Comparison of ENCODE assay signal across 13 mouse cellular contexts in genomic region chr2:167633537-167633872, GRCm38 (mm10). TPM values are rescaled to one million over a fixed set of nuclear protein-coding genes. Genes with fewer than 3 reads are reported as not detected.
A peak's percentile ranks its signal among the peaks of the same experiment; 100 is the strongest.
DNase-seq lines count a peak whose midpoint lies in the region; ATAC-seq and TF ChIP-seq lines count a peak whose summit lies in the region.
"Had no signal": no experiment of that assay in that cellular context is flagged by ENCODE, and none has a peak within 500 bp of the region (broad histone marks: within the 10 kb centered on the region; RNA-seq: fewer than 3 reads in every experiment).

No protein-coding gene starts in this region.

- H3K4me2 ChIP-seq in heart, embryonic 11.5 days, result peak overlapping the region; percentile 66
- peak overlapping the region; percentile 52; the same call in 1 of the 2 replicates for H3K4me2 ChIP-seq in lung, embryonic 14.5 days
- no peak overlapping the region; the same call in 1 of the 2 replicates for H3K4me2 ChIP-seq in intestine, embryonic 16.5 days (ENCODE audit: low read depth, low read length)
- H3K4me2 ChIP-seq in midbrain, postnatal 0 days (ENCODE audit: low read depth, low read length, poor library complexity, severe bottlenecking), result no peak overlapping the region

- H3K9ac ChIP-seq in heart, embryonic 11.5 days (ENCODE audit: low read depth, low read length), result peak overlapping the region; percentile 22; the same call in 1 of the 2 replicates
- no peak overlapping the region for H3K9ac ChIP-seq in lung, embryonic 14.5 days
- H3K9ac ChIP-seq in intestine, embryonic 16.5 days (ENCODE audit: low read depth, low read length), result peak overlapping the region; percentile 24; the same call in 1 of the 2 replicates
- H3K9ac ChIP-seq in midbrain, postnatal 0 days (replicated peaks; ENCODE audit: low read length, poor library complexity, severe bottlenecking), result 0 out of 2 replicates have a peak overlapping the region, but pooled peaks have one; percentile 51

- no peaks in the 10 kb centered on the region for H3K27me3 ChIP-seq in heart, embryonic 11.5 days (ENCODE audit: control insufficient read depth, insufficient read depth, low read length)
- no peaks in the 10 kb centered on the region for H3K27me3 ChIP-seq in lung, embryonic 14.5 days (ENCODE audit: insufficient read depth, low read length)
- H3K27me3 ChIP-seq in intestine, embryonic 16.5 days (replicated peaks; ENCODE audit: control insufficient read depth, insufficient read depth, low read length), result no peaks in the 10 kb centered on the region
- no peaks in the 10 kb centered on the region for H3K27me3 ChIP-seq in midbrain, postnatal 0 days (ENCODE audit: insufficient read depth, low read length)

- H3K9me3 ChIP-seq in heart, embryonic 11.5 days (replicated peaks; ENCODE audit: control insufficient read depth, low read length), result no peaks in the 10 kb centered on the region
- no peaks in the 10 kb centered on the region for H3K9me3 ChIP-seq in lung, embryonic 14.5 days (ENCODE audit: low read depth, low read length)
- no peaks in the 10 kb centered on the region for H3K9me3 ChIP-seq in intestine, embryonic 16.5 days (ENCODE audit: control insufficient read depth, low read length)
- no peaks in the 10 kb centered on the region for H3K9me3 ChIP-seq in midbrain, postnatal 0 days (ENCODE audit: low read length)

- no peak for DNase-seq in heart, adult 8-10 months (ENCODE audit: low spot score)
- no peak for DNase-seq in lung, embryonic 14.5 days
- DNase-seq in lung, postnatal 14 days, result no peak
- DNase-seq in midbrain, postnatal 0 days (ENCODE audit: low spot score), result no peak
- no peak for DNase-seq in testis, postnatal 14 days (ENCODE audit: low spot score)
- no peak for DNase-seq in T-cell, adult 2 months (ENCODE audit: low spot score)
- DNase-seq: adrenal gland, postnatal 14 days; cerebellum, postnatal 14 days; kidney, adult 18-20 months; right cerebral cortex, adult 18-20 months; thymus, postnatal 36 days had no signal

- ATAC-seq in heart, embryonic 11.5 days (replicated peaks; ENCODE audit: insufficient number of reproducible peaks, low FRiP score, low TSS enrichment), result no peak
- ATAC-seq in lung, embryonic 14.5 days (ENCODE audit: insufficient read depth), result no peak
- no peak for ATAC-seq in intestine, embryonic 16.5 days
- no peak for ATAC-seq in midbrain, postnatal 0 days (ENCODE audit: low FRiP score)

- H3K4me3 ChIP-seq in heart, embryonic 11.5 days (ENCODE audit: low read depth, low read length), result no peak overlapping the region
- no peak overlapping the region for H3K4me3 ChIP-seq in lung, embryonic 14.5 days (ENCODE audit: low read depth, low read length)
- no peak overlapping the region for H3K4me3 ChIP-seq in intestine, embryonic 16.5 days (ENCODE audit: low read length)
- H3K4me3 ChIP-seq in midbrain, postnatal 0 days (ENCODE audit: low read depth, low read length), result no peak overlapping the region

- peaks cover 41% of the 10 kb centered on the region for H3K4me1 ChIP-seq in heart, embryonic 11.5 days (ENCODE audit: control insufficient read depth, insufficient read depth, low read length)
- peaks cover 18% of the 10 kb centered on the region; the same call in 1 of the 2 replicates for H3K4me1 ChIP-seq in lung, embryonic 14.5 days (ENCODE audit: insufficient read depth)
- peaks cover 43% of the 10 kb centered on the region for H3K4me1 ChIP-seq in intestine, embryonic 16.5 days (ENCODE audit: control insufficient read depth, insufficient read depth, low read length)
- peaks cover 10% of the 10 kb centered on the region for H3K4me1 ChIP-seq in midbrain, postnatal 0 days (ENCODE audit: insufficient read depth, low read length)

- no peaks in the 10 kb centered on the region for H3K36me3 ChIP-seq in heart, embryonic 11.5 days (ENCODE audit: control insufficient read depth, insufficient read depth, low read length)
- peaks cover 6% of the 10 kb centered on the region; the same call in 1 of the 2 replicates for H3K36me3 ChIP-seq in lung, embryonic 14.5 days (ENCODE audit: insufficient read depth)
- no peaks in the 10 kb centered on the region for H3K36me3 ChIP-seq in intestine, embryonic 16.5 days (ENCODE audit: control insufficient read depth, insufficient read depth, low read length)
- no peaks in the 10 kb centered on the region for H3K36me3 ChIP-seq in midbrain, postnatal 0 days (ENCODE audit: insufficient read depth, low read length)

- TF ChIP-seq CTCF in lung, embryonic 14.5 days (IDR thresholded peaks at IDR 0.05; ENCODE audit: low read depth), result no peak
- no peak for TF ChIP-seq CTCF in midbrain, postnatal 0 days (IDR thresholded peaks at IDR 0.05)

- peak overlapping the region; percentile 87 for H3K27ac ChIP-seq in heart, embryonic 11.5 days (ENCODE audit: low read depth, low read length)
- H3K27ac ChIP-seq in lung, embryonic 14.5 days (ENCODE audit: low read depth), result no peak overlapping the region
- H3K27ac ChIP-seq in intestine, embryonic 16.5 days (ENCODE audit: low read length), result peak overlapping the region; percentile 87; the same call in 1 of the 2 replicates
- H3K27ac ChIP-seq in midbrain, postnatal 0 days (ENCODE audit: low read depth, low read length), result no peak overlapping the region

- 76% methylated on average over 6 of the region's 6 CpGs for WGBS in heart, embryonic 11.5 days (ENCODE audit: insufficient replicate concordance)
- 68% methylated on average over 6 of the region's 6 CpGs for WGBS in lung, embryonic 14.5 days
- WGBS in intestine, embryonic 16.5 days, result 85% methylated on average over 6 of the region's 6 CpGs
- WGBS in midbrain, postnatal 0 days, result 91% methylated on average over 6 of the region's 6 CpGs

RNA-seq across cellular contexts. Expression of gene Ube2v1, which starts 1.6 kb away (rescaled TPM):
- 195 and 211 TPM in 2 replicates for polyA plus RNA-seq in heart, embryonic 11.5 days (2014; fragmentation: Nextera tagmentation; extraction: Ambion mirVana)
- 100 to 1,000 TPM; 120 to 152 (median 139) TPM for total RNA-seq in heart, adult 8-10 months (2022)
- 275 and 293 TPM in 2 replicates for polyA plus RNA-seq in lung, embryonic 14.5 days (2014; fragmentation: Nextera tagmentation; extraction: Ambion mirVana)
- polyA plus RNA-seq in intestine, embryonic 16.5 days (2015; fragmentation: Nextera tagmentation; extraction: Ambion mirVana), result 273 and 293 TPM in 2 replicates
- total RNA-seq in midbrain, postnatal 0 days (2014; rRNA removed), result 191 and 233 TPM in 2 replicates
- 402 and 414 TPM in 2 replicates for polyA plus RNA-seq in midbrain, postnatal 0 days (2015; fragmentation: Nextera tagmentation; extraction: Ambion mirVana)

RNA-seq across cellular contexts. Expression of gene Gm20431, which starts 27.8 kb away (rescaled TPM):
- polyA plus RNA-seq in heart, embryonic 11.5 days (2014; fragmentation: Nextera tagmentation; extraction: Ambion mirVana), result 1.9 and 5.2 TPM in 2 replicates
- 10 to 100 TPM; 15.3 to 19.4 (median 18.2) TPM for total RNA-seq in heart, adult 8-10 months (2022)
- 10.0 and 12.3 TPM in 2 replicates for polyA plus RNA-seq in lung, embryonic 14.5 days (2014; fragmentation: Nextera tagmentation; extraction: Ambion mirVana)
- polyA plus RNA-seq in intestine, embryonic 16.5 days (2015; fragmentation: Nextera tagmentation; extraction: Ambion mirVana), result 2.0 and 3.2 TPM in 2 replicates
- total RNA-seq in midbrain, postnatal 0 days (2014; rRNA removed), result not detected in 2 replicates
- polyA plus RNA-seq in midbrain, postnatal 0 days (2015; fragmentation: Nextera tagmentation; extraction: Ambion mirVana), result 11.2 and 12.0 TPM in 2 replicates

RNA-seq across cellular contexts. Expression of gene Cebpb, which starts 55.2 kb away (rescaled TPM):
- polyA plus RNA-seq in heart, embryonic 11.5 days (2014; fragmentation: Nextera tagmentation; extraction: Ambion mirVana), result 8.0 and 8.2 TPM in 2 replicates
- 100 to 1,000 TPM in 1 of 4 experiments, 10 to 100 TPM in 3; 55.1 to 104 (median 84.0) TPM for total RNA-seq in heart, adult 8-10 months (2022)
- 73.4 and 77.4 TPM in 2 replicates for polyA plus RNA-seq in lung, embryonic 14.5 days (2014; fragmentation: Nextera tagmentation; extraction: Ambion mirVana)
- 0.65 and 0.93 TPM in 2 replicates for polyA plus RNA-seq in intestine, embryonic 16.5 days (2015; fragmentation: Nextera tagmentation; extraction: Ambion mirVana)
- 5.8 and 8.0 TPM in 2 replicates for total RNA-seq in midbrain, postnatal 0 days (2014; rRNA removed)
- 4.4 and 5.4 TPM in 2 replicates for polyA plus RNA-seq in midbrain, postnatal 0 days (2015; fragmentation: Nextera tagmentation; extraction: Ambion mirVana)

RNA-seq across cellular contexts. Expression of gene Tmem189, which starts 56.1 kb away (rescaled TPM):
- polyA plus RNA-seq in heart, embryonic 11.5 days (2014; fragmentation: Nextera tagmentation; extraction: Ambion mirVana), result 38.2 and 38.7 TPM in 2 replicates
- 10 to 100 TPM; 22.6 to 26.6 (median 23.4) TPM for total RNA-seq in heart, adult 8-10 months (2022)
- 41.6 and 43.3 TPM in 2 replicates for polyA plus RNA-seq in lung, embryonic 14.5 days (2014; fragmentation: Nextera tagmentation; extraction: Ambion mirVana)
- 28.6 and 33.7 TPM in 2 replicates for polyA plus RNA-seq in intestine, embryonic 16.5 days (2015; fragmentation: Nextera tagmentation; extraction: Ambion mirVana)
- 45.5 and 65.9 TPM in 2 replicates for total RNA-seq in midbrain, postnatal 0 days (2014; rRNA removed)
- 33.5 and 35.3 TPM in 2 replicates for polyA plus RNA-seq in midbrain, postnatal 0 days (2015; fragmentation: Nextera tagmentation; extraction: Ambion mirVana)

Comparison
In these comparisons a context has a peak if more than half of its experiments do, and no peak if none do; other contexts are left out.
1. H3K27ac ChIP-seq: peak in heart, embryonic 11.5 days (single experiment) and intestine, embryonic 16.5 days (single experiment); none in lung, embryonic 14.5 days (single experiment) and midbrain, postnatal 0 days (single experiment).
2. H3K4me2 ChIP-seq: peak in heart, embryonic 11.5 days (single experiment) and lung, embryonic 14.5 days (single experiment); none in intestine, embryonic 16.5 days (single experiment) and midbrain, postnatal 0 days (single experiment).